Mouse (Mus musculus): ENCODE data around the gene Pgpep1. TPM values are rescaled to one million over a fixed set of nuclear protein-coding genes. Genes with fewer than 3 reads are reported as not detected.

Pgpep1 gene
- polyA plus RNA-seq (2012; fragmentation: generic; extraction: Trizol), result 10 to 100 TPM; 20.7 to 45.2 TPM

DNA sequence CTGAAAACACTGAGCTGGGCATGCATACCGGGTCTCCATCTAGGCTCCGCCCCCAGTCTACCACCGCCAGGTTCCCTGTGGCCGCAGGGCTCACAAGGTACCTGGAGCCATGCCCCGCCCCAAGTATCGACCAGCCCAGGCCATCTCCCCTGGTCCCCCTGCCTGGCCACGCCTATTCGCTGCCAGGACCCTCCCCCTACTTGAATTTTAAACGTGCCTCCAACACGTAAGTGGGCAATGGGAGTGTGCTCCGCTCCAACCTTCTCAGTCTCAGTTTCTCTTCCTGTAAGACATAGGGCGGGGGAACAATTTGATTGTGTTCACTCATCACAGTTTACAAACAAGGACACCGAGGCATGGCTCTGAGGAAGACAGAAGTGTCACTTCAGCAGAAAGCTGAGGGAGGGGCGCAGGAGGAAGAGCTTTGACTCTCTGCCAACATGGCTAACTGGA, at the start of gene Pgpep1:
Gene Pgpep1 (minus strand): TSS at position 116 of the 453 bp plus-strand sequence.

GRCm38 (mm10) chr8:70703287-70703686, 43.1 kb upstream of the Pgpep1 start, which contains the start of gene Iqcn:
Gene Iqcn (plus strand): TSS chr8:70703457.

DNA sequence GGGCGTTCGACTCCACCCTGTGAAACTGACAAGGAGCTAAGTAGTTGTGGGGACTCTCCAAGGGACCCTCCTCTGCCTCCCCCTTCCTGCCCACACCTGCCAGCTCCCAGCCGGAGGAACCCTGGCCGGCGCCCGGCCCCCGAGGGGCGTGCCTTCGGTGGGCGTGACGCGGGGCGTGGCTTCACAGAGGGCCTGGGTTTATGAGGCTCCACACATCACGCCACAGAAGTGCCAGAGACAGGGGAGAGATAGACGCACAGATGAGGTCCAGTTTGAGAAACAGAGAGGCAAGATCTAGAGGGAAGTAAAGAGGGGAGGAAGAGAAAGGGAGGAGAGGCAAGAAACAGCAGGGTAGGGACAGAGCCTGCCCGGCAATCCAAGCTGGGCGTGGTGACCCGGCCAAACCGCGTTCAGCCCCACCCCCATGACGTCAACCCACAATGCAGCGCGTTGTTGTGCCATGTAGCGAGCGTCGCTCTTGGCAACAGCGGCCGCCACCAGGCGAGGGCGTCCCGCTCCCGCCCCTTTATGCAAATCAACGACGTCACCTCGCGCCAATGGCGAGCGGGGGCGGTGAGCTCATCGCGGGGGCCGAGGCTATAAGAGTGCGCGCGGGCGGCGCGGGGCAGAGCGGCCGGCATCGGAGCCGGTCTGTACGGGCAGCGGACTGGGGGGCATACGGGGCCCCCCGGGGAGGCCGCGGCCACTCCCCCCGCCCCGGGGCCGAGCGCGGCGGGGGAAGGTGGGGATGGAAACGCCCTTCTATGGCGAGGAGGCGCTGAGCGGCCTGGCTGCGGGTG, 38.3 kb upstream of the Pgpep1 start, which contains the start of gene Jund:
Gene Jund (plus strand): TSS at position 640 of the 800 bp plus-strand sequence.

GRCm38 (mm10) chr8:70673079-70673856, 13.1 kb upstream of the Pgpep1 start, which contains the start of gene Lsm4:
Gene Lsm4 (plus strand): TSS chr8:70673248.

GRCm38 (mm10) chr8:70632346-70632892, 27.8 kb downstream of the Pgpep1 start, which contains the start of gene Gdf15:
Gene Gdf15 (minus strand): TSS chr8:70632456.

DNA sequence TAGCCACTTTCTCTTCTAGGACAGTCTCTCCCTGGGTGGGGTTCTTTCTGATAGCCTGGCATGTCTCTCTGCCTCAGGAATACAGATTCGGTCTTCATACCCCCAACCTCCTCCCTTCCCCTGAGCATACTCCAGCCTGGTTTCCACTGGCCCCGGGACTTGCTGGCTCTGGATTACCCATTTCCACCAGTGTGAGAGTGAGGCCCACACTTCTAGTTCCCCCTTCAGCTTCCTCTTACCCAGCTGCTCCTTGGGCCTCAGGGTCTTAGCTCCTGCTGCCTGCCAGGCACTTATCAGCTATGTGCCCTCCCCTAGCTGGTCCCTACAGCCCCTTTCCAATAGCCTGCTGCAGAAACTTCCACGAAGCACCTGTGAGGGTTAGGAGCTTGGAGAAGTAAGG, 44.3 kb downstream of the Pgpep1 start, which contains the start of gene Lrrc25:
Gene Lrrc25 (plus strand): TSS at position 262 of the 400 bp plus-strand sequence.

GRCm38 (mm10) chr8:70608749-70609367, 51.3 kb downstream of the Pgpep1 start, which contains the start of gene Ssbp4:
Gene Ssbp4 (minus strand): TSS chr8:70608872.

Other genes with a start within 250 kb of the Pgpep1 start
- 10 to 100 TPM in 1 of 2 experiments, 1 to 10 TPM in 1; 5.7 to 21.4 TPM for gene Crtc1, start 220.8 kb downstream of the Pgpep1 start, polyA plus RNA-seq (2012; fragmentation: generic; extraction: Trizol)
- 10 to 100 TPM; 14.5 to 39.8 TPM for gene Klhl26, start 183.4 kb downstream of the Pgpep1 start, polyA plus RNA-seq (2012; fragmentation: generic; extraction: Trizol)
- gene Tmem59l, start 173.0 kb downstream of the Pgpep1 start, polyA plus RNA-seq (2012; fragmentation: generic; extraction: Trizol), result under 1 TPM; 0.13 to 0.68 TPM
- gene Crlf1, start 167.2 kb downstream of the Pgpep1 start, polyA plus RNA-seq (2012; fragmentation: generic; extraction: Trizol), result 100 to 1,000 TPM; 255 to 582 TPM
- 100 to 1,000 TPM; 419 to 692 TPM for gene Rex1bd, start 153.6 kb downstream of the Pgpep1 start, polyA plus RNA-seq (2012; fragmentation: generic; extraction: Trizol)
- 1,000 to 10,000 TPM; 2,018 to 3,199 TPM for gene Uba52, start 149.6 kb downstream of the Pgpep1 start, polyA plus RNA-seq (2012; fragmentation: generic; extraction: Trizol)
- 100 to 1,000 TPM; 339 to 400 TPM for gene Fkbp8, start 132.7 kb downstream of the Pgpep1 start, polyA plus RNA-seq (2012; fragmentation: generic; extraction: Trizol)
- gene Kxd1, start 132.4 kb downstream of the Pgpep1 start, polyA plus RNA-seq (2012; fragmentation: generic; extraction: Trizol), result 10 to 100 TPM; 49.2 to 79.4 TPM
- 10 to 100 TPM in 1 of 2 experiments, 1 to 10 TPM in 1; 7.9 to 19.2 TPM for gene Ell, start 120.9 kb downstream of the Pgpep1 start, polyA plus RNA-seq (2012; fragmentation: generic; extraction: Trizol)
- 1 to 10 TPM in 1 of 2 experiments, under 1 TPM in 1; 0.20 to 2.1 TPM for gene Isyna1, start 66.0 kb downstream of the Pgpep1 start, polyA plus RNA-seq (2012; fragmentation: generic; extraction: Trizol)
- 100 to 1,000 TPM; 218 to 229 TPM for gene Ssbp4, start 51.5 kb downstream of the Pgpep1 start, polyA plus RNA-seq (2012; fragmentation: generic; extraction: Trizol)
- not detected for gene Lrrc25, start 44.2 kb downstream of the Pgpep1 start, polyA plus RNA-seq (2012; fragmentation: generic; extraction: Trizol)
- gene Gdf15, start 27.9 kb downstream of the Pgpep1 start, polyA plus RNA-seq (2012; fragmentation: generic; extraction: Trizol), result under 1 TPM; 0.27 to 0.47 TPM
- gene Lsm4, start 12.9 kb upstream of the Pgpep1 start, polyA plus RNA-seq (2012; fragmentation: generic; extraction: Trizol), result 100 to 1,000 TPM; 194 to 446 TPM
- gene Jund, start 38.6 kb upstream of the Pgpep1 start, polyA plus RNA-seq (2012; fragmentation: generic; extraction: Trizol), result 100 to 1,000 TPM in 1 of 2 experiments, 10 to 100 TPM in 1; 87.4 to 175 TPM
- under 1 TPM; under 0.01 to 0.04 TPM for gene Iqcn, start 43.1 kb upstream of the Pgpep1 start, polyA plus RNA-seq (2012; fragmentation: generic; extraction: Trizol)
- gene Gm3336, start 58.2 kb upstream of the Pgpep1 start, polyA plus RNA-seq (2012; fragmentation: generic; extraction: Trizol), result under 1 TPM; 0.04 to 0.15 TPM
- gene Pde4c, start 63.3 kb upstream of the Pgpep1 start, polyA plus RNA-seq (2012; fragmentation: generic; extraction: Trizol), result under 1 TPM; 0.01 to 0.04 TPM
- gene Rab3a, start 94.3 kb upstream of the Pgpep1 start, polyA plus RNA-seq (2012; fragmentation: generic; extraction: Trizol), result 10 to 100 TPM in 1 of 2 experiments, 1 to 10 TPM in 1; 7.4 to 25.3 TPM
- gene Mpv17l2, start 100.6 kb upstream of the Pgpep1 start, polyA plus RNA-seq (2012; fragmentation: generic; extraction: Trizol), result 100 to 1,000 TPM in 1 of 2 experiments, 10 to 100 TPM in 1; 80.0 to 154 TPM
- 100 to 1,000 TPM in 1 of 2 experiments, 10 to 100 TPM in 1; 43.0 to 149 TPM for gene Pik3r2, start 116.3 kb upstream of the Pgpep1 start, polyA plus RNA-seq (2012; fragmentation: generic; extraction: Trizol)
- 10 to 100 TPM in 1 of 2 experiments, 1 to 10 TPM in 1; 10.0 to 26.6 TPM for gene Mast3, start 144.7 kb upstream of the Pgpep1 start, polyA plus RNA-seq (2012; fragmentation: generic; extraction: Trizol)
- gene Il12rb1, start 148.1 kb upstream of the Pgpep1 start, polyA plus RNA-seq (2012; fragmentation: generic; extraction: Trizol), result under 1 TPM; 0.30 to 0.48 TPM
- 10 to 100 TPM in 1 of 2 experiments, 1 to 10 TPM in 1; 1.1 to 13.3 TPM for gene Arrdc2, start 179.3 kb upstream of the Pgpep1 start, polyA plus RNA-seq (2012; fragmentation: generic; extraction: Trizol)
- 1 to 10 TPM; 1.0 to 8.4 TPM for gene Kcnn1, start 202.9 kb upstream of the Pgpep1 start, polyA plus RNA-seq (2012; fragmentation: generic; extraction: Trizol)
- gene Ccdc124, start 213.5 kb upstream of the Pgpep1 start, polyA plus RNA-seq (2012; fragmentation: generic; extraction: Trizol), result 100 to 1,000 TPM in 1 of 2 experiments, 10 to 100 TPM in 1; 80.3 to 212 TPM
- gene Slc5a5, start 232.4 kb upstream of the Pgpep1 start, polyA plus RNA-seq (2012; fragmentation: generic; extraction: Trizol), result under 1 TPM; 0.06 to 0.31 TPM
- over 10,000 TPM in 1 of 2 experiments, 1,000 to 10,000 TPM in 1; 6,240 to 13,562 TPM for gene Rpl18a, start 237.0 kb upstream of the Pgpep1 start, polyA plus RNA-seq (2012; fragmentation: generic; extraction: Trizol)
- 10 to 100 TPM; 34.0 to 47.7 TPM for gene Map1s, start 245.5 kb upstream of the Pgpep1 start, polyA plus RNA-seq (2012; fragmentation: generic; extraction: Trizol)

Measured in C3H10T1/2 (cell line).